Mouse (Mus musculus) adrenal gland, adult 2 months (tissue): ENCODE data around the gene P3h1. TPM values are rescaled to one million over a fixed set of nuclear protein-coding genes. Genes with fewer than 3 reads are reported as not detected.
"Not testable (repeated sequence)": the region's sequence is repeated elsewhere in the genome, so short reads cannot be mapped to it uniquely, and the experiment has no call there.

Source experiments
- DNase-seq: peaks from one replicate; pipeline ENCODE4 v3.0.0; 2021
- polyA plus RNA-seq: library from polyadenylated mRNA; depleted of rRNA; stranded (reverse); fragments of >200 nt; gene quantifications from 2 replicates; pipeline ENCODE4 v1.2.3, GENCODE M21; 2012; rRNA removed
- total RNA-seq, 2 experiments: library from RNA; stranded (reverse); gene quantifications; 2 replicates each; pipeline ENCODE4 v1.2.3; 2021

P3h1 gene
- total and polyA plus RNA-seq, 3 experiments: 23.2 to 76.6 (median 27.5) TPM

DNA sequence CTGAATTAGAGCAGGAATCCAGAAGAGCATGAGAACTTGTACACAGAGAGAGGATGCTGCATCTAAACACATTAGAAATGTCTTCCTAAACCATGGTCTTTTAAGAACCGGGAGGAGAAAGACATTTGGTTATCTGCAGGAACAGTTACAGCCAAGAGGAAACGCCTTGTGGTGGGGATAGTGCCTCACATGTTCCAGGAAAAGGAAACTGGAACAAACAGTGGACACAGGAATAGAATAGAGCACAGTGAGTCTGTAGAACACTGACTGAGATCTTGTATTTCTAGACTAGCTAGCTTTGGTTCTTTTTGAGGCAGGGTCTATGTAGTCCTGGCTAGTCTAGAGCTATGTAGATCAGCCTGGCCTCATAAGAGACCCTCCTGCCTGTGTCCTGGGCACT, 42.5 kb downstream of the P3h1 start:
- no peak for DNase-seq

- no peak for DNase-seq
Measured at GRCm38 (mm10) chr4:119275726-119276125, 43.0 kb downstream of the P3h1 start.

DNA sequence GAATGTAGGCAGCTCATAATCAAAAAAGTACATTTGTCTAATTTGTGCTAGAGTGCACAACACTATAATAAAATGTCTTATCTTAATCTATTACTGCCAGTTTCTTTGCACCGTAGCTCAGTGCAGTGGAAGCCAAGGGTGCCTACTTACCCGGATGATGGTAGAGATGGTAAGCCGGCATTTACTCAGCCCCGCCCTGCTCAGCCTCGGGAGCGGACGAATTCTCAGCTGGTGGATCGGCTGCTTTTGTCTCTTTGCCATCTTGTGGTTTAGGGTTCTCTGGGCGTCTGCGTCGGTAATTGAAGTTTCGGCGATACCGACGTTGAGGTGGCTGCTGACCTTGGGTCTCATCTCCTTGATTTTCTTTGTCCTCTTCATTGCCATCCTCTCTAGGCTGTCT, 46.1 kb downstream of the P3h1 start:
- DNase-seq: not testable (repeated sequence)

DNA sequence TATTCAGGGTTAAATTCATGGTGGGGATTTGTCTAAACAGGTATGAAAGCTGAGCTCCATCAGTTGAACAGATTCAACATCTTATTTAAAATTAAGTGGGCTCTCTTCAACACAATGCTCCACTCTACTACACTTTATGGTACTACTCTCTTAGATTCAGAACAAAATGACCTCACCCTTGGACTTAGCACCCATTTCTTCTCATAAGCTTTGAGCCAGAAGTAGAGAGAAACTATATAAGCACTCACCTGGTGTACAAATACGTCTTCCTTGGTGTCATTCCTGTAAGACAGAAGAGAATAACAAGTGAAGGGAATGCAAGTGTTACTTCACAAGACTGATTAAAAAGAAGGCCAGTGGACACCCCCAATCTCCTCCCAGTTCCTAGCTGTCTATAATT, 52.1 kb downstream of the P3h1 start:
- DNase-seq: no peak

- DNase-seq: no peak
Measured at GRCm38 (mm10) chr4:119285336-119285735, 52.6 kb downstream of the P3h1 start.

DNA sequence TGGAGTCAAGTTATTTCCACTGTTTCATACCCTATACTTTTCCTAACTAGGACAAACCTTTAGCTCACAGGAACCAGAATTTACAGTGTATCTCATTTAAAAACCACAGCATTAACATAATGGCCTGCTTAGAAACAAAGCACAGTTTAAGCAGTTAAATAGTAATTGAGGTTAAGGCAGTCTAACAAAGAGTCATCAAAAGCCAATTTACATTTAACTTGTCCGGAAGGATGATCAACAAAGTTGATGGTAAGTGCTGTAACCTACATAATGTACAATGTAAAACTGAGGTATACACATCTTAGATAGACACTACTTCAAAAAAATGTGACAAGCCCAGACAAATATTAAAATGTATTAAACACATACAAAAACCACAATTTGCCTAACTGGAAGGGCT, 59.2 kb downstream of the P3h1 start:
- DNase-seq: no peak

DNA sequence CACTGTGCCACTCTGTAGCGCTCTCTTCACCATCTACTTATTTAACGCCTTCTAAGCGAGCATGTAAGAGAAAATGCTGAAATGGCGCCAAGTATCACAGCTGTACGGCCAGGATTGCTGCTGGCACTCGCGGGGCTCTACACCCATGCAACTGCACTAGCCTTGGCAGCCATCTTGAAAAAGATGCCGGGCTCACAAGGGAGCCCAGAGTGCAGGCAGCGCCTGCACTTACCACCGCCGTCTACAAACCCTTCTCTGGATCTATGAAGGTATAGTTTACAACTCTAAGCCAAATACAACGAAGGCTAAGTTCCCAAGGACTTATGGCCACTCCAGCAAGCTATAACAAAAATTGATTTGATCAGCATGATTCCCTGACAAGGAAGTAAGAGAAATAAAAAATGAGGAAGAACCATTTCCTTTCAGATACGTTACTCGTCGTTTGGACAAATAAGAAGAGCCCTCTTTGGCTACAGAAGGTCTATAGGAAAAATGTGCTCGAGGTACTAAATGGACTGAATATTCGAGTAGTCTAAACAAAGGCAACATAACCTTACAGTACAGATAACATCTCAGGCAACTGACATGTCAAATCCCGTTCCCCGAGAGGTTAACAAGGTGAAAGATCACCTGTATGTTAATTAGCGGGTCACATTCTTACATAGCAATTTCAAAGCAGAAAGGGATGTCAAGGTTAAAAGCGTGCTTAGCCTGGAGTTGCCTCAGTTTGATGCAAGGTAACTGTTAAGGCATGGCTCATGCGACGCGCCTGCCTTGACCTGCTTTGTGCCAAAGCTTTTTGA, 60.3 kb downstream of the P3h1 start:
- DNase-seq: peak; percentile 66

DNA sequence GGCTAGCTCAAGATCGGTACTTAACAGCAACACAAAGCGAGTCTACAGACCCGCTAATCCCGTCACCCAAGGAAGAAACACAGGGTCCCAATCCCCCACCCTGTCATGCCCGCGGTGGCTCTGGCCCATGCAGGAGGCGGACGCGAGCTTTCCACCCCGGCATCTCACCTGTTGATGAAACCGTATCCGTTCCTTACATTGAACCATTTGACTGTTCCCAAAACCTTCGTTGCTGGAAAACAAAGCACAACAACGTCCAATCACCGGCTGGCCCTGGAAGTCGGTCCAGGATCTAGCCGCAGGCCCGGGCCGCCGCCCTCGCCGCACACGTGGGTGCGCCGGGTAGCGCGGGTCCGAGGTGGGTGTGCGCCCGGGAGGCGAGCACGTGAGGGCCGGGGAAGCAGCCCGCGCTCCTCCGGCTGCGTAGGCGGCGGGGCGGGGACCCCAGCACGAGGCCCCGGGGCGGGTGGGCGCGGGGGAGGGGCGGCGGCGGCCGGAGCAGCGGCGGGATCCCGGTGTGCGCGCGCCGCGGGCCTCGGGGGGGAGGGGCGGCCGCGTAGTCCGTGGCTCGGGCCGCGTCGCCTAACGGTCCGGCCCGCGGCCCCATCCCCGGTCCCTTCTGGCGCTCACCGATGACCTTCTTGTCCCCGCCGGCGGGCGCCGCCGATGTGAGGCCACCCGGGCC, 61.0 kb downstream of the P3h1 start:
- peak; percentile 48 for DNase-seq

- DNase-seq: peak; percentile 100
Measured at GRCm38 (mm10) chr4:119294415-119295133, 61.9 kb downstream of the P3h1 start, which contains the start of gene Ybx1. Gene Ybx1, minus strand, starts transcription at chr4:119294604.

- no peak for DNase-seq
Measured at GRCm38 (mm10) chr4:119295134-119295453, 62.4 kb downstream of the P3h1 start.

DNA sequence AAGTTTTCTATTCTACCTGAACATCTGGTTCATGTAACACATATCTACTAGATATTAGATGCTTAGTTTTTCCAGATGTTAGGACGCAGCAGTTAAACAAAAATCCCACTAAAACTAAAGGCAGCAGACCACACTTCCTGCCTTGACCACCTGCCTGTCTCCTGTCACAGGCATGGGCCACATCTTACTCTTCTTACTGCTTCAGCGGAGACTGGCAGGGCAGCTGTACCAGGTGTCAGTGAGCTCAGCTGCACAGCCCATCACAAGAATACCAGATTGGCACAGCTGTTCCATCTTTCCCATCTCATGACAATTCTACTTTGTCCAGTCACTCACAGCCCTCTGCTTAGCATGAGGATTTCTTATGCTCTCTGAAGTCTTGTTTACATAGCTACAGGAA, 64.6 kb downstream of the P3h1 start:
- no peak for DNase-seq

Other genes with a start within 250 kb of the P3h1 start
- 10 to 100 TPM; 21.9 to 22.0 TPM for gene Slc2a1, start 124.2 kb upstream of the P3h1 start, total RNA-seq
- 35.8 and 39.4 TPM in 2 replicates for gene Slc2a1, start 124.2 kb upstream of the P3h1 start, polyA plus RNA-seq
- 10 to 100 TPM; 12.0 to 16.1 TPM for gene Zfp691, start 58.7 kb upstream of the P3h1 start, total RNA-seq
- gene Zfp691, start 58.7 kb upstream of the P3h1 start, polyA plus RNA-seq: 15.7 and 16.5 TPM in 2 replicates
- under 1 TPM; 0.07 to 0.32 TPM for gene Ermap, start 42.9 kb upstream of the P3h1 start, total RNA-seq
- 0.10 and 0.25 TPM in 2 replicates for gene Ermap, start 42.9 kb upstream of the P3h1 start, polyA plus RNA-seq
- 10 to 100 TPM; 16.8 to 19.8 TPM for gene Svbp, start 37.6 kb upstream of the P3h1 start, total RNA-seq
- 21.5 and 27.7 TPM in 2 replicates for gene Svbp, start 37.6 kb upstream of the P3h1 start, polyA plus RNA-seq
- not detected for gene Tmem269, start 14.7 kb upstream of the P3h1 start, total RNA-seq
- gene Tmem269, start 14.7 kb upstream of the P3h1 start, polyA plus RNA-seq: 0.18 and 0.31 TPM in 2 replicates
- gene AU022252, start 203 bp upstream of the P3h1 start, total RNA-seq: 10 to 100 TPM; 22.4 to 26.4 TPM
- gene AU022252, start 203 bp upstream of the P3h1 start, polyA plus RNA-seq: 4.6 and 6.0 TPM in 2 replicates
- gene Cldn19, start 22.5 kb downstream of the P3h1 start, total RNA-seq: under 1 TPM in 1 of 2 experiments, not detected in 1; 0.24 TPM
- 0.06 and 0.35 TPM in 2 replicates for gene Cldn19, start 22.5 kb downstream of the P3h1 start, polyA plus RNA-seq
- gene Ybx1, start 61.7 kb downstream of the P3h1 start, total RNA-seq: 100 to 1,000 TPM; 692 to 835 TPM
- 323 and 336 TPM in 2 replicates for gene Ybx1, start 61.7 kb downstream of the P3h1 start, polyA plus RNA-seq
- gene Ppih, start 87.6 kb downstream of the P3h1 start, total RNA-seq: 10 to 100 TPM; 15.9 to 23.7 TPM
- 1.8 and 1.9 TPM in 2 replicates for gene Ppih, start 87.6 kb downstream of the P3h1 start, polyA plus RNA-seq
- 10 to 100 TPM in 1 of 2 experiments, 1 to 10 TPM in 1; 7.2 to 23.9 TPM for gene Ccdc30, start 182.6 kb downstream of the P3h1 start, total RNA-seq
- gene Ccdc30, start 182.6 kb downstream of the P3h1 start, polyA plus RNA-seq: 2.5 and 3.2 TPM in 2 replicates
- gene Ppcs, start 189.5 kb downstream of the P3h1 start, total RNA-seq: 10 to 100 TPM; 28.9 to 55.6 TPM
- 60.9 and 75.8 TPM in 2 replicates for gene Ppcs, start 189.5 kb downstream of the P3h1 start, polyA plus RNA-seq
- 1 to 10 TPM; 3.0 to 3.3 TPM for gene Zmynd12, start 189.9 kb downstream of the P3h1 start, total RNA-seq
- 5.5 and 7.9 TPM in 2 replicates for gene Zmynd12, start 189.9 kb downstream of the P3h1 start, polyA plus RNA-seq